Mouse (Mus musculus): ENCODE measurements around the gene Eomes. TPM values are rescaled to one million over a fixed set of nuclear protein-coding genes. Genes with fewer than 3 reads are reported as not detected.
A peak's percentile ranks its signal among the peaks of the same experiment; 100 is the strongest.

Eomes gene
- total RNA-seq (2021): under 1 TPM; 0.16 to 0.23 TPM

- no peak for DNase-seq (ENCODE audit: low spot score in 2 of 2)
These were observed at the start of gene Eomes for GRCm38 (mm10) chr9:118477961-118478360. Eomes (plus strand) TSS chr9:118478212.

GRCm38 (mm10) chr9:118444809-118445208, 33.2 kb upstream of the Eomes start:
- intact Hi-C loops (cut with DNase I): no loop called here
- no peak for DNase-seq (ENCODE audit: low spot score in 2 of 2)

More at GRCm38 (mm10) chr9:118477961-118478360, at the start of gene Eomes:
- intact Hi-C loops (cut with DNase I): loop anchor here (5.0 kb wide), 1 partner anchor 1226 kb away; no protein-coding TSS in a partner anchor

DNA sequence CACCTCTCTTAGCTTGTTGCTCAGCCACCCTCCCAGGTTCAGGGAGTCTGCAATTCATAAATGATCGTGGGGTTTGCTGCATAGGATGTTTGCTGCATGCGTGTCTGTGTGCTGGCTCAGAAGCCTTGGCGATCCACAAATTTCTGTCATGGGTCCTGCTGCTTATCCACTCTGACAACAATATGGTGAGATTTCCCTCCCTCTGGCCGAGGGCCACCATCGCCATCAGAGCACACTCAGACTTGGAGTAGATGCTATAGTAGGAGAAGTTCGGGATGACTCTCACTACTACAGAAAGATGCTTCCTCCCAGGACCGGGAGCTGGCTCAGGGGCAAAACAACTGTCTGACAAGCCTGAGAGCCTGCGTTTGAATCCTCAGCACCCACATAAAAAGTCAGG, 28.7 kb upstream of the Eomes start:
- DNase-seq (ENCODE audit: low spot score in 2 of 2): no peak
- intact Hi-C loops (cut with DNase I): no loop called here

GRCm38 (mm10) chr9:118453427-118453826, 24.6 kb upstream of the Eomes start:
- intact Hi-C loops (cut with DNase I): no loop called here
- no peak for DNase-seq (ENCODE audit: low spot score in 2 of 2)

- DNase-seq (ENCODE audit: low spot score in 2 of 2): peak in 1 of 2 experiments; percentile 5
- intact Hi-C loops (cut with DNase I): no loop called here
These were observed 22.7 kb upstream of the Eomes start for GRCm38 (mm10) chr9:118455188-118455845.

DNA sequence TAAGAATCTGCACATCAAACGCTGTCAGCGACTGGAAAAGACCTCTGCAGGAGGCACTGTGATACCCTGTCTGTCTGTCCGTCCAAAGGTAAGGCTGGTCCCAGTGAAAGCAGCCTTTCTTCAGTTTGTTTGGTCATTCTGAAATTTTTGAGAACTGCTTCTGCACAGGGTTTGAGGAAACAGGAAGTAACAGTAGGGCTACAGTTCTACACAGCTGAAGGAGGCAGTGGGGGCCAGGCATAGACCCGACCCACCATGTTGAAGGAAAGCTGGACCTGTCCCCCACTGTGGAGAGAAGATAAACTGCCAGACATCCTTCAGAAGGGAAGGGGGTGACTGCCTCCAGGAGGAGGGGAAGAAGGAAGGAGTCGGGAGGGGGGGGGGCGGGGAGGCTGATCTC, 21.6 kb upstream of the Eomes start:
- intact Hi-C loops (cut with DNase I): no loop called here

GRCm38 (mm10) chr9:118458039-118458438, 20.0 kb upstream of the Eomes start:
- DNase-seq (ENCODE audit: low spot score in 2 of 2): no peak
- intact Hi-C loops (cut with DNase I): no loop called here

More for the DNA sequence above, 21.6 kb upstream of the Eomes start:
- DNase-seq (ENCODE audit: low spot score in 2 of 2): no peak

DNA sequence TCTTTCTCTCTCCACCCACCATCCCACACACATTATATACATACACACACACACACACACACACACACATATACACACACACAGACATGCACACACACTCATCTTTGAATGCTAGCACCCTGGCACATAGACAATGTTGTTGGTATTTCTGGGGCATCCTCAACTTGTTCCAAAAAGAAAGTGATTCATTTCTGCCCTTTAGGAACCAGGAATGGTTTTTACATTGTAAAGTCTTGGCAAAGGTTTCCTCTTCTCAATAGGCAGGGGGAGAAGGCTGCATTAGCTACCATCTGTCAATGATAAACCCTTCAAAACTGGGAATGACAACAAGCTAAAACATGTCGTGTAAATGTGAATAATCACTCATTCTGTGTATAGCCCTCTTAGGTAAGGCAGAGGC, 14.0 kb upstream of the Eomes start:
- DNase-seq (ENCODE audit: low spot score in 2 of 2): no peak
- intact Hi-C loops (cut with DNase I): no loop called here

GRCm38 (mm10) chr9:118468301-118468700, 9.7 kb upstream of the Eomes start:
- DNase-seq (ENCODE audit: low spot score in 2 of 2): no peak
- intact Hi-C loops (cut with DNase I): no loop called here

- intact Hi-C loops (cut with DNase I): no loop called here
- DNase-seq (ENCODE audit: low spot score in 2 of 2): no peak
These were observed 8.7 kb upstream of the Eomes start for GRCm38 (mm10) chr9:118469272-118469671.

- intact Hi-C loops (cut with DNase I): no loop called here
- no peak for DNase-seq (ENCODE audit: low spot score in 2 of 2)
These were observed 6.7 kb upstream of the Eomes start for GRCm38 (mm10) chr9:118471296-118471695.

DNA sequence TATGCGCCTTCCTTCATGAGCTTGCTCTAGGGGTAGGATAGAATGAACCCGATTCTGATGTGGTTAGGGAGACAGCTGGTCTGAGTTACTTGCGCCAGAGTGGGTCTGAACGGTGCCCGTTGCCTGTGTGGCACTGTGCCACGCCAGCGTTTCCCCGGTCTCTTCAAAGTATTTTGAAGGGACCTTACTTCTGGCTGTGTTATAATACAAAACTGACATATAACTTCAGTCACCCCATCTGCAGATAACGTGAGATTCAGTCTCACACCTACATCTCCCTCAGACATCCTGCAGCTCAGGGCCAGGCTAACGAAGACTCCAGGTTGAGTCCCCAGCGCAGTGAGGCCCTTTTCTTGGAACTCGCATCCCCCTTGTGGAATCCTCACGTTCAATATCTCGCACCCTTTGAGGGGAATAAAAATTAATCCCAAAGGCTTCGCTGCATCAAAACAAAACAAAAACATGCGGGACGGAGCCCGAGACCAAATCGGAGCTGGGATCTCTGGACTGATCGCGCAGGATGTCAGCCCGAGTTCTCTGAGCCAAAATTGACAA, 1.7 kb upstream of the Eomes start:
- peak in 1 of 2 experiments; percentile 6 for DNase-seq (ENCODE audit: low spot score in 2 of 2)
- intact Hi-C loops (cut with DNase I): loop anchor here (5.0 kb wide), 1 partner anchor 1224 kb away; no protein-coding TSS in a partner anchor

GRCm38 (mm10) chr9:118476766-118477271, 1.2 kb upstream of the Eomes start:
- peak in 1 of 2 experiments; percentile 11 for DNase-seq (ENCODE audit: low spot score in 2 of 2)
- intact Hi-C loops (cut with DNase I): loop anchor here (5.0 kb wide), 1 partner anchor 1225 kb away; no protein-coding TSS in a partner anchor

DNA sequence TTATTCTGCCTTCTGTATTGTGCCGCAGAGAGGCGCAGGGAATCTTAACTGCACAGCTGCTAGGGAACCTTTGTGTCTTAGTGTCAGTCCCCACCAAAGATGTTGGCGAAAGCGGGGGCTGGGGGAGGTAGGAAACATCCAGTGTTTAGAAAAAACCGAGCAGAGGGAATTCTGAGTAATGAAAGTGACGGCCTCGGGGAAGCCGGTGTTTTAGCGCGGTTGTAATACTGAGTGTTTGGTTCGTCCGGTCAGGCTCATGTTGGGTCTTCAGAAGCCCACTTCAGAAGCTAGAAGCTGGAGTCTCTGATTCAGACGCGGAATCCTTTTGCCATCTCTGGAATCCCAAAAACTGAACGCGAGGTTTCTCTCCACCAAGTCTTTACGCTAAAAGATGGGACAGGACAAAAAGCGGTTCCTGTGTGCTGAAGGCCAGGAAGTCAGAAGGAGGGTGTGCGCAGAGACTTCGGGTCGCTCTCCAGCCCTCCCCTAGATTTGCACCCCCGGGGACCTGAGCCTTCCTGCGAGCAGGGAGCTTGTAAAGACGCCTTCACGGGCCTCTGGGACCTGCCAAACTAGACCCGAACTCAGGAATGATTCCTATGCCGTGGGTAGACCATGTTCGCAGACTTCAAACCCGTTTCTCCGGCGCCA, 606 bp upstream of the Eomes start:
- no peak for DNase-seq (ENCODE audit: low spot score in 2 of 2)
- intact Hi-C loops (cut with DNase I): loop anchor here (5.0 kb wide), 1 partner anchor 1225 kb away; no protein-coding TSS in a partner anchor

- no peak for DNase-seq (ENCODE audit: low spot score in 2 of 2)
- intact Hi-C loops (cut with DNase I): loop anchor here (5.0 kb wide), 1 partner anchor 1226 kb away; no protein-coding TSS in a partner anchor
These were observed 436 bp downstream of the Eomes start for GRCm38 (mm10) chr9:118478458-118478838.

- intact Hi-C loops (cut with DNase I): loop anchor here (5.0 kb wide), 1 partner anchor 1227 kb away; no protein-coding TSS in a partner anchor
These were observed 961 bp downstream of the Eomes start for GRCm38 (mm10) chr9:118478839-118479507.

DNA sequence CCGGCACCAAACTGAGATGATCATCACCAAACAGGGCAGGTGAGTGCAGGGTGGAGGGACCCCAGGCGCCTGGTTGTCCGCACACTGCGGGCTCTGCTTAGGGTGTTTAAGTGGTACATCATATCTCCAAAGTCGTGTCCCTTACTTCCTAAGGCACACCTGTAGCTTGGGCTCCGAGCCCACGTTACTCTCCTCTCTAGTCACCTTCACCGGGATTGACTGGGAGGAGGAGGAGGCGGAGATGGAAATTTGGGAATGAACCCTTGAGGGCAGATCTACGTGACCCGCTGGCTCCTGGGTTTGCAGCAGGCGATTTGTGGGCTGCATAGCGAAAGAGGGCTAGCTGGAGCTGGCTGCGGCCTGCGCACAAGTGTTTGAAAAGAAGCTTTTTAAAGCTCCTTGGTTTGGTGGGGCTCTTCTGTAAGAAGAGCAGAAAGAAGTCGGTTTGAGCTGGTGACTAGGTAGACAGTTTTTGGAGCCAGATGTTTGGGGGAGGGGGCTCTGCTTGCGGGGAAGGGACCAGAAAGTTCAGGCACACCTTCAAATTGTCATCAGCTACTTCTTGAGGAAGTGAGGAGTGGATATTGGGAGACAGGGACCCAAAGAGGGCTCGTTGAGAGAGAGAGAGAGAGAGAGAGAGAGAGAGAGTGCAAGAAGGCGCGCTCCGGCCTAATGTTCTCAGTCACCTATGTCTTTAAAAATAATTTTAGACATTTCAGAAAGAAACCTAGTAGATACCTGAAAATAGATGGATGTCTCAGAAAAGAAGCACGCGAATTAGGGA, 1.7 kb downstream of the Eomes start:
- no peak for DNase-seq (ENCODE audit: low spot score in 2 of 2)
- intact Hi-C loops (cut with DNase I): loop anchor here (5.0 kb wide), 1 partner anchor 1227 kb away; no protein-coding TSS in a partner anchor

More at GRCm38 (mm10) chr9:118478839-118479507, 961 bp downstream of the Eomes start:
- DNase-seq (ENCODE audit: low spot score in 2 of 2): no peak

- DNase-seq (ENCODE audit: low spot score in 2 of 2): no peak
- intact Hi-C loops (cut with DNase I): no loop called here
These were observed 2.3 kb downstream of the Eomes start for GRCm38 (mm10) chr9:118480292-118480690.

DNA sequence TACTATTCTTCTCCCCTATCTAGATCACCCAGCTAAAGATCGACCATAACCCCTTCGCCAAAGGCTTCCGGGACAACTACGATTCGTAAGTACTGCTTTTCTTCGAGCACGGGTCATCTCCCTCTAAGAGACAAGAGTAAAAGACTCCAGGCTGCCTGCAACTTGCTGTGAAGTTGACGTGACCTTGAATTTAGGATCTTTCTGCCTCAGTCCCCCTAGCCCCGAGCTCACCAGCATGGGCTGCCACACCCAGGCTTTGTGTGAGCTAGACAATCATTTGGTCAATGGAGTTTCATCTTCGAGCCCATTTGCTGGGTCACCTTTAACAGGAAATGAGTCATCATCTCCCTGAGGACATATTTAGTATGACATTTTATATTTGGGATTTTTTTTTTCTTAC, 4.2 kb downstream of the Eomes start:
- DNase-seq (ENCODE audit: low spot score in 2 of 2): no peak
- intact Hi-C loops (cut with DNase I): no loop called here
